ENCODE assay signal across 8 mouse cellular contexts in the genomic region with DNA sequence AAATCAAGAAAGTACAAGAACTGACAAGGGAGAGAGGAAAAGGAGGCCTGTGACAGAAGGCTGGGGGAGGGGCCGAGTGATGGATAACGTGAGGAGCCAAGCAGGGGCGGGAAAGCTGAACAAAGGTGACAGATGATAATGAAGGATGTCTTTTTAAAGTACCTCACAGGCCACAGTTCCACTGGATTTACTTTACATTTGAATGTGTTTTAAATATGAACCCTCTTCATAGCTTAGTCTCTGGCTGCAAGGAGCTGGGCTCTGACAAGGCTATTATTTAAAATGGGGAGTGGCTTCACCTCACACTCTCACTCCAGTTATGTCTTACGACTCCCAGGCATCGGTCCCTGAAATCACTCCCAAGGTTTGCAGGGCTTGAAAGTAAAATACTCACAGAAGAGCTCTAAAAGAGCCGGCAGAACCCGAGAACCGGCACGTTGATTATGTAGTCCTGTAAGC.
A peak's percentile ranks its signal among the peaks of the same experiment; 100 is the strongest.
DNase-seq lines count a peak whose midpoint lies in the region; ATAC-seq and TF ChIP-seq lines count a peak whose summit lies in the region.
"Had no signal": no experiment of that assay in that cellular context is flagged by ENCODE, and none has a peak within 500 bp of the region (broad histone marks: within the 10 kb centered on the region; RNA-seq: fewer than 3 reads in every experiment).

No protein-coding gene starts in this region.

- 0 out of 2 replicates have a peak overlapping the region, but pooled peaks have one; percentile 14 for H3K4me2 ChIP-seq in lung, postnatal 0 days (replicated peaks; ENCODE audit: low read depth, low read length)
- H3K4me2 ChIP-seq in forebrain, embryonic 13.5 days = peak overlapping the region; percentile 58

- no peaks in the 10 kb centered on the region for H3K36me3 ChIP-seq in lung, postnatal 0 days (ENCODE audit: insufficient read depth, low read length)
- no peaks in the 10 kb centered on the region for H3K36me3 ChIP-seq in forebrain, embryonic 13.5 days (ENCODE audit: poor library complexity, severe bottlenecking)

- no peaks in the 10 kb centered on the region for H3K4me1 ChIP-seq in lung, postnatal 0 days (ENCODE audit: insufficient read depth, low read depth, low read length)
- H3K4me1 ChIP-seq in forebrain, embryonic 13.5 days = peaks cover 41% of the 10 kb centered on the region

- TF ChIP-seq EP300 in lung, postnatal 0 days (IDR thresholded peaks at IDR 0.05) = no peak

- H3K27ac ChIP-seq in lung, postnatal 0 days (ENCODE audit: low read length) = no peak overlapping the region
- peak overlapping the region; percentile 70 for H3K27ac ChIP-seq in forebrain, embryonic 13.5 days
- H3K27ac ChIP-seq: gastrocnemius, adult 2 months had no signal

- no peak for TF ChIP-seq CTCF in lung, postnatal 0 days (IDR thresholded peaks at IDR 0.05)

- H3K9ac ChIP-seq in lung, postnatal 0 days (replicated peaks; ENCODE audit: low read depth) = no peak overlapping the region
- H3K9ac ChIP-seq in forebrain, embryonic 13.5 days = peak overlapping the region; percentile 51

- DNase-seq in lung, postnatal 0 days (ENCODE audit: low spot score) = no peak
- no peak for DNase-seq in lung, postnatal 36 days
- peak; percentile 59 for DNase-seq in mesoderm, embryonic 11.5 days (ENCODE audit: low read depth, low spot score)
- no peak for DNase-seq in ovary, postnatal 14 days (ENCODE audit: low spot score)
- DNase-seq in spleen, postnatal 10 days (ENCODE audit: low spot score in 2 of 2) = no peak
- DNase-seq in layer of hippocampus, postnatal 10 days (ENCODE audit: low spot score in 2 of 2) = no peak

- H3K4me3 ChIP-seq in lung, postnatal 0 days (ENCODE audit: low read depth, low read length) = no peak overlapping the region
- peak overlapping the region; percentile 31 for H3K4me3 ChIP-seq in forebrain, embryonic 13.5 days
- H3K4me3 ChIP-seq: gastrocnemius, adult 2 months had no signal

- no peaks in the 10 kb centered on the region for H3K9me3 ChIP-seq in lung, postnatal 0 days (ENCODE audit: low read length)
- H3K9me3 ChIP-seq in forebrain, embryonic 13.5 days (replicated peaks) = no peaks in the 10 kb centered on the region

- ATAC-seq in lung, postnatal 0 days = no peak
- ATAC-seq in forebrain, embryonic 13.5 days = peak; percentile 71

- WGBS in lung, postnatal 0 days = 3% methylated on average over 9 of the region's 9 CpGs
- WGBS in forebrain, embryonic 13.5 days = 1% methylated on average over 9 of the region's 9 CpGs

- no peaks in the 10 kb centered on the region for H3K27me3 ChIP-seq in lung, postnatal 0 days (replicated peaks; ENCODE audit: insufficient read depth, low read length)
- 0 out of 2 replicates have a peak, but pooled peaks cover 3% of the 10 kb centered on the region for H3K27me3 ChIP-seq in forebrain, embryonic 13.5 days
